Mouse (Mus musculus): ENCODE results near the gene Nipsnap2. TPM values are rescaled to one million over a fixed set of nuclear protein-coding genes. Genes with fewer than 3 reads are reported as not detected.
"Not testable (repeated sequence)": the region's sequence is repeated elsewhere in the genome, so short reads cannot be mapped to it uniquely, and the experiment has no call there.

The Nipsnap2 gene
- 100 to 1,000 TPM; 510 to 555 TPM for total RNA-seq (2021)
- long read RNA-seq, experiment 1, transcript Nipsnap2-201 (10 exons, 2,112 nt): major isoform, 1,053 of 1,146 reads
- long read RNA-seq, experiment 1, transcript Nipsnap2-205 (11 exons, 1,600 nt): minor isoform, 14 of 1,146 reads
- long read RNA-seq, experiment 1, transcript Nipsnap2-204 (3 exons, 871 nt): minor isoform, 5 of 1,146 reads
- long read RNA-seq, experiment 1, partial matches to known transcripts: 42 of 1,146 reads
- long read RNA-seq, experiment 1, other reads (novel, unspliced or antisense): 32 of 1,146 reads
- long read RNA-seq, experiment 2, transcript Nipsnap2-205 (11 exons, 1,600 nt): minor isoform, 21 of 1,606 reads
- long read RNA-seq, experiment 2, transcript Nipsnap2-204 (3 exons, 871 nt): minor isoform, 9 of 1,606 reads
- long read RNA-seq, experiment 2, transcript Nipsnap2-201 (10 exons, 2,112 nt): major isoform, 1,499 of 1,606 reads
- long read RNA-seq, experiment 2, partial matches to known transcripts: 48 of 1,606 reads
- long read RNA-seq, experiment 2, other reads (novel, unspliced or antisense): 29 of 1,606 reads

GRCm38 (mm10) chr5:129724834-129725773 lies at the start of gene Nipsnap2:
Nipsnap2 (plus strand) TSS chr5:129725063.
- DNase-seq: peak; percentile 93

GRCm38 (mm10) chr5:129685141-129685540 lies 39.7 kb upstream of the Nipsnap2 start:
- not testable (repeated sequence) for DNase-seq

DNA sequence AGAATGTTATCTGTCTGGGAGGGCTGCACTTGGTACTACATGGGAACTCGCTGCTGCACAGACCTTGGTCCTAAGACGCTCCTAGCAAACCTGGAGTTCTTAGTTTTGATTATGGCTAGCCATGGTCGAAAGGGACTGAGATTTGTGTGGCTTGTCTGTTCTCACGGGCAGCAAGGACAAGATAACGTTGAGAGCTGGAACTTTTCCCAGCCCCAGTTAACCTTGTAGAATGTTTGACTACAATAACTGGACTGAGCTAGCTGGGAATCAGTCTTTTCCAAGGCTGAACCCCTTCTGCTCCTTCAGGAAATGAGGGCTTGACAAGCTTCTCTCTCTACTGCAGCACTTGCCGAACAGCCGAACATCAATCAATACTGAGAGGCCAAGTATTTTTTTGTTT lies 37.2 kb upstream of the Nipsnap2 start:
- DNase-seq: no peak

GRCm38 (mm10) chr5:129690528-129690927 lies 34.3 kb upstream of the Nipsnap2 start:
- DNase-seq: no peak

DNA sequence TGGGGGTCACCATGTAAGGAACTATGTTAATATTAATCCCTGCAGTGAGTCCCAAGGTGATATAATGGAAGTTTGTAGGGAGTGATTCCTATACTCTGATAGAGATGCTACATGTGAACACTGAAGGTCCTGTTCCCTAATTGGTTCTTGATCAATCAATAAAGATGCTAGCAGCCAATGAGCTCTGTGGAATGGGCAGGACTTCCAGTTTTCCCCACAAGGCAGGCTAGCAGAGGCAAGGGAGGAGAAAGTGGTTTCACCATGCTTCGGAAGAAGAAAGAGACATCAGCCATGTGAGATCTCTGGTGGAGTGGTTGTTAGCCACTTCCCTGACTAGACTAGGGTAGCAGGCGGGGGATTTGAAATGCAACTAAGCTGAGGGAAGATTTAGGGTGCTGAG lies 24.4 kb upstream of the Nipsnap2 start:
- DNase-seq: no peak

DNA sequence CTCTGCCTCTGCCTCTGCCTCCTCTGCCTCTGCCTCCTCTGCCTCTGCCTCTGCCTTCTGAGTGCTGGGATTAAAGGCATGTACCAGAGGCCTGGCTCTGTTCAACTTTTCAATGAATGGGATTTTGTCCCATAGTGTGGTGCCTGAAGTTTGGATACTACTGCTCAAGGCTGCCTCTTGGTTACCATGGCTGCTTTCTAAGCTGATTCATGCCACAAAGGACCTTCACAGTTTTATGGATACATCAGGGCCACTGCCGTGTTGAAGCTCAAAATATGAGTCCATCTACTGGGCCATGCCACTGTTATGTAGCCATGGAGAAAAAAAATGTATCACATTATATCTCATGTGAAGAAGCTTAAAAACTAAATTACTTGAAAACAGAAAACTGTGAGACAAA lies 23.2 kb upstream of the Nipsnap2 start:
- no peak for DNase-seq

DNA sequence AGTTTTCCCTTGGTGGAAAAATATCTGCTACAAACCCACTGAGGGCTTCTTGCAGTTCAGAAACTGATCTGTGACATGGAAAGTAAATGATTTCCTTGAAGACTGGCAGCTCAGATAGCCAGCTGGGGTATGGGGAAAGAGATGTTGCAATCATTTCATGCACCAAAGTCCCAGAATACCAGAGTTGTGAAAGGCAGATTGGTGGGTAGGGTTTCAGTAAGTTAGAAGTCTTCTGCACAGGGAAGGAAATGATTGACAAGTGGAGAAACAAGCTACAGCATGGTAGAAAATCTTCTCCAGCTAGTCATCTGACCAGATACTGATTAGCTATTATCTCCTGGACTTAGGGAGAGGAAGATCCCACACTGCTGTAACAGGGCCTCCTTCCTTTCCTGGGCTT lies 21.5 kb upstream of the Nipsnap2 start:
- DNase-seq: no peak

DNA sequence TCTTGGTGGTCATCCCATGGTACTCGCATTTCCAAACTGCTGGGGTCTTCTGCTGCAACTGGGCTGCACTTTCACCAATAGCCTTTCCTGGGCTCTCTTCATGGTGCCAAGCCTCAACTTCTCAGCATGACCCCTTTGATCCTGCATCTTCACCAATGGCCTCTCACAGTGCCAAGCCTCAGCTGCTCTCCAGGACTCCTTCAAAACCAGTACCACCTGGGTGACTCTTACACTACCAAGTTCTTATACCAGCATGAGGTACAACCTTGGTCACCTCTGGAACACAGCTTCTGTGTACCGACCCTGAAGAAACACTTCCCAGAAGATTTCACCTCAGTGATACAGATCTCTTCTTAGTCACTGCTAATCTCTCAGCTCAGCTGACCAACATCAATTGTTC lies 16.5 kb upstream of the Nipsnap2 start, which contains the start of gene Sept14:
Gene Sept14 (minus strand): TSS at position 101 of the 400 bp plus-strand sequence.
- no peak for DNase-seq

GRCm38 (mm10) chr5:129715326-129715861 lies 9.5 kb upstream of the Nipsnap2 start, which contains the start of gene Mrps17:
Mrps17 (plus strand) TSS chr5:129715497.
- DNase-seq: peak; percentile 91

DNA sequence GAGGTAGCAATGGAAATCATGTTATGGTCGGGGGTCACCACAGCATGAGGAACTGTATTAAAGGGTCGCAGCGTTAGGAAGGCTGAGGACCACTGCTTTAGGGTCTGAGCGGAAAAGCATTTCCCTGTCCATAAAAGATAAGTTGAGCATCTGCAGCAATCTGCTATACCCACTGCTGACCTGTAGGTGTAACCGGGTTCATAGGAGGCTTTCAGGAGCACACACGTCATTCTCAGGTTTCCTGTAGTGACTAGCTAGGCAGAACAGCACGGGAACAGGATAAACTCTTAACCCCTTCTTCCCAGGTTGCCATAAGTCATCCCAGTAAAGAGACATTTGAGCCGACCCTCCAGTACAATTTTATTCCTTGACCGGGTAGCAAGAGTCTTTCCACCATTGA lies 7.8 kb upstream of the Nipsnap2 start:
- DNase-seq: no peak

DNA sequence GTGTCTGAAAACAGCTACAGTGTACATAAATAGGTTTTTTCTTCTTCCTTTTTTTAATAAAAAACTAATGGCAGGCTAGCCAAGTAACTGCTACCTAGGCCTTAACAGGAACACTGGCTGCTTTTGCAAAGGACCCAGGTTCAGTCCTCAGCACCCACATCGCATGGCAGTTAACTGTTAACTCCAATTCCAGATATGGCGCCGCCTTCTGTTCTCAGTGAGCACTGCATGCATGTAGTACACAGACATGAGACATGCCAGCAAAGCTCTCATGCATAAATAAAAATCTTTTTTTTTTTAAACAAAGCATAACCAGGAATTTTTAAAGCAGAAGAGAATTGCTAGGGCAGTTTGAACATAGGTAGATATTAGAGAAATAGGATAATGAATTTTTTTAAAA lies 4.7 kb upstream of the Nipsnap2 start:
- no peak for DNase-seq

- no peak for DNase-seq
Measured at GRCm38 (mm10) chr5:129724268-129724667, 595 bp upstream of the Nipsnap2 start.

- DNase-seq: no peak
Measured at GRCm38 (mm10) chr5:129725774-129726392, 1.0 kb downstream of the Nipsnap2 start.

DNA sequence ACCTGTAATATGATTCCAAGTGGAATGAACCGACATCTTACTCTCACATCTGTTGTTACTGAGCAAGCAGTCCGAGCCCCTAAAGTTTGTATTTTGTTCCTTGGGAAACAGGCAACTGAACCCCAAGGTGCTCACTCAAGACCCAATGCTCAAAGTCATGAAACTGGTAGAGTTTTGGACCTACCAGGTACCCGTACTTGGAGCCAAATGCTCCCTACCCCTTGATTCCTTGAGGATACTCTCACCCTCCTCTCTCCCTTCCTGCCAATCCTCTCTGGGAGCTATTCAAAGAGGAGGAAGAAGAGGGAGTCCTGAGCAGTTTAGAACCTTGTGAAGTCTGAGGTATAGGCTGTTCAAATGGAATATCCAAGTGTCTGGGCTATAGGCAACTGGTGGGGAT lies 1.9 kb downstream of the Nipsnap2 start:
- no peak for DNase-seq

DNA sequence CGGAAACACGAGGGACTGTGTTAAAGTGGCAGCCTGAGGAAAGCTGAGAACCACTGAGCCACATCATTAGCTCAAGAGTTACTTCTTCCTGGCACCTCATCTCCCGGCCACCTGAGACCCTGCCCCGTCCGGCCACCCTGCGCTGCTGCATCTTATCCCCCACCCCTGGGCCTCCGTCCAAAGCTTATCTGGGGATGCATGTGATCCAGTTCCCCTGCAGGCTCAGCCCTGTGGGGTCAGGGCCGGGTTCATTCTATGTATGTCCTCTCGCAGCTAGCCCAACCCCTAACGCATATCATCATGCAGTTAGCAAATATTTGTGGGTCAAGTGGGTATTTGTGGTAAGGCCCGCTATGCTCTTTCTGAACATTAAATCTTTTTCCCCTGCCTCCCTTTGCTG lies 4.4 kb downstream of the Nipsnap2 start:
- DNase-seq: peak; percentile 47

- DNase-seq: peak; percentile 80
Measured at GRCm38 (mm10) chr5:129730344-129730743, 5.5 kb downstream of the Nipsnap2 start.

- peak; percentile 67 for DNase-seq
Measured at GRCm38 (mm10) chr5:129731021-129731420, 6.2 kb downstream of the Nipsnap2 start.

DNA sequence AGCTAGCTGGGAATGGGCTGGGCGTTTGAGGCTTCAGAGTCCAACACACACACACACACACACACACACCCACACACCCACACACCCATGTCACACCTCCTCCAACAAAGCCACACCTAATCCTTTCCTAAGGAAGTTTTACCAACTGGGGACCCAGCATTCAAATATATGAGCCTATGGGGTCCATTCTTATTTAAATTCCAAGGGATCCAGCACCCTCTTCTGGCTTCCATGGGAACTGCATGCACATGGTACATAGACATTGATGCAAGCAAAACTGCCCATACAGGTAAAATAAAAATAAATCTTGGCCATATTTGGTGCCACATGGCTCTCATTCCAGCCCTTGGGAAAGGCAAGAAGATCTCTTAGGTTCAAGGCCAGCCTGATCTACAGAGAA lies 16.1 kb downstream of the Nipsnap2 start:
- no peak for DNase-seq

- no peak for DNase-seq
Measured at GRCm38 (mm10) chr5:129742903-129743488, 18.1 kb downstream of the Nipsnap2 start.

DNA sequence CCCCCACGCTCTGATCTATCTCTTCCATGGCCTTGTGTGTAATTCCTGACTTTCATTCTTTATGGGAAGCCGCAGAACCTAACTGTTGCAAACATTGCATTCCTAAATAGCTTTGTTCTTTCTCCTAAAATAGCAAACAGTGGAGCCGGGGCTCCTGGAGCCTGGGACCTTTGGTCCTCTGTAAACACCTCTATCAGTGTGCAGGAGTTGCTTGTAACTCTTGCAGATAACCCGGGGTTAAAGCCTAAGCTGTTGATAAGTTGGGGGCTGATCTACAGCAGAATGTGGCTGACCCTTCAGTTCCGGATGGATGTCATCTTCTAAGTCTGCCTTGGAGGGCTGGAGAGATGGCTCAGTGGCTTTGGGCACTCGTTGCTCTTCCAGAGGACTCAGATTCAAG lies 19.2 kb downstream of the Nipsnap2 start:
- no peak for DNase-seq

- no peak for DNase-seq
Measured at GRCm38 (mm10) chr5:129756886-129757285, 32.0 kb downstream of the Nipsnap2 start.

All from gastrocnemius, postnatal 25 days (tissue).